Mouse (Mus musculus) midbrain, postnatal 0 days (tissue): ENCODE measurements at regions not wholly inside any gene's neighbourhood (a gene's known extent, or its start where the extent isn't known, plus 50 kb on each side); places are given as distances from the start of the nearest gene placed in this dataset.
A peak's percentile ranks its signal among the peaks of the same experiment; 100 is the strongest.

Source experiments
- ATAC-seq: fragments of 200-750 bp; cut with Nextera tagmentation; 2 replicates; pipeline ENCODE4 v1.8.0; 2017; ENCODE audit warnings: moderate number of reproducible peaks, mild to moderate bottlenecking, moderate TSS enrichment, moderate library complexity; ENCODE audit not compliant: low FRiP score
- DNase-seq: peaks from one replicate; pipeline ENCODE4 v3.0.0-alpha.2; 2015; ENCODE audit warnings: low spot score
- H3K27ac ChIP-seq: fragments of 300-500 bp; sonication (generic); 2 replicates; pipeline ENCODE4 v1.5.1; 2014; ENCODE audit warnings: low read depth, mild to moderate bottlenecking, low read length, mixed read lengths
- H3K27me3 ChIP-seq: fragments of 300-500 bp; sonication (generic); 2 replicates; pipeline ENCODE4 v1.6.1; 2014; ENCODE audit warnings: low read length, control low read depth, mixed read lengths; ENCODE audit not compliant: insufficient read depth
- H3K36me3 ChIP-seq: fragments of 300-500 bp; sonication (generic); 2 replicates; pipeline ENCODE4 v1.6.1; 2014; ENCODE audit warnings: low read length, control low read depth, mixed read lengths; ENCODE audit not compliant: insufficient read depth
- H3K4me1 ChIP-seq: fragments of 300-500 bp; sonication (generic); 2 replicates; pipeline ENCODE4 v1.6.1; 2014; ENCODE audit warnings: mild to moderate bottlenecking, control low read depth, antibody characterized with exemption, low read length, mixed read lengths; ENCODE audit not compliant: insufficient read depth
- H3K4me2 ChIP-seq: fragments of 300-500 bp; sonication (generic); 2 replicates; pipeline ENCODE4 v1.6.1; 2014; ENCODE audit warnings: low read depth, mild to moderate bottlenecking, low read length, mixed read lengths; ENCODE audit not compliant: poor library complexity, severe bottlenecking
- H3K4me3 ChIP-seq: fragments of 300-500 bp; sonication (generic); 2 replicates; pipeline ENCODE4 v1.5.1; 2014; ENCODE audit warnings: low read depth, mild to moderate bottlenecking, low read length, moderate library complexity
- H3K9ac ChIP-seq: fragments of 300-500 bp; sonication (generic); replicated peaks from 2 replicates; pipeline ENCODE4 v1.6.1; 2014; ENCODE audit warnings: mild to moderate bottlenecking, low read length, moderate library complexity, mixed read lengths; ENCODE audit not compliant: poor library complexity, severe bottlenecking
- H3K9me3 ChIP-seq: fragments of 300-500 bp; sonication (generic); 2 replicates; pipeline ENCODE4 v1.6.1; 2016; ENCODE audit warnings: low read length, control low read depth
- CTCF ChIP-seq: IDR thresholded peaks from 2 replicates; pipeline ENCODE4 v1.5.1; 2016; ENCODE audit warnings: antibody characterized with exemption, mild to moderate bottlenecking
- WGBS: fragments of 180-500 bp; shearing (Covaris S2); extraction: QIAGEN DNeasy Blood & Tissue Kit; methylation state at CpG from one replicate; pipeline ENCODE4 v1.1.7; 2014; 5-methylcytosine and 5-hydroxymethylcytosine counted together

GRCm38 (mm10) chr4:26101881-26102459, 244.7 kb downstream of the Manea start:
- Histone ChIP-seq H3K27me3 (no peaks in the 10 kb centered on the region), H3K9me3 (no peaks in the 10 kb centered on the region), H3K4me1 (no peaks in the 10 kb centered on the region), H3K4me2 (no peak overlapping the region), H3K27ac (no peak overlapping the region), H3K4me3 (no peak overlapping the region), H3K36me3 (no peaks in the 10 kb centered on the region), H3K9ac (no peak overlapping the region)
- DNase-seq = peak; percentile 20
- no peak for ATAC-seq
- no peak for TF ChIP-seq CTCF
- 61% methylated on average over 3 of the region's 3 CpGs for WGBS

GRCm38 (mm10) chr4:26070606-26071005, 270.6 kb upstream of the Fut9 start:
- DNase-seq (no peak), ATAC-seq (no peak)
- Histone ChIP-seq H3K4me3 (no peak overlapping the region), H3K36me3 (no peaks in the 10 kb centered on the region), H3K4me1 (no peaks in the 10 kb centered on the region), H3K4me2 (no peak overlapping the region), H3K27me3 (no peaks in the 10 kb centered on the region), H3K9ac (no peak overlapping the region), H3K27ac (no peak overlapping the region), H3K9me3 (no peaks in the 10 kb centered on the region)
- TF ChIP-seq CTCF = no peak

DNA sequence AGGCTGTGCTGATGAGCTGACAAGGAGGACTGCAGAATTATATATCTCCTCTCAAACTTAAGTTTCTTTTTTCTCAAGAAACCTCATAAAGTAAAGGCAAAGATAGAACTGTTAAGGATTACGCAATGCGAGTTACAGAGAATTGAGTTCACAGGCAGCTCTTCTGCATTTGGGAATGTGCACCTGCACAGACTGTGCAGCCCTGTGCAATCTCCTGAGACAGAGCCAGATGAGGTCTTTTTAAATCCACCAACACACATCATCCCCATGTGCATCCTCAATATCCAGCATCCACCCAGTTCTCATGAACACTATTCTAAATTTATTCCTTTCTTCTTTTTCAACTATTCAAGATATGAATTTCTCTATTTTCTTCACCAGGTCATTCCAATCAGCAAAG, 269.4 kb upstream of the Fut9 start:
- no peaks in the 10 kb centered on the region for H3K36me3 ChIP-seq
- no peak overlapping the region for H3K4me2 ChIP-seq
- no peaks in the 10 kb centered on the region for H3K9me3 ChIP-seq
- no peaks in the 10 kb centered on the region for H3K27me3 ChIP-seq
- no peak overlapping the region for H3K9ac ChIP-seq
- ATAC-seq (no peak), DNase-seq (no peak)
- 95% methylated on average over 2 of the region's 2 CpGs for WGBS
- no peak overlapping the region for H3K4me3 ChIP-seq
- no peak overlapping the region for H3K27ac ChIP-seq
- no peaks in the 10 kb centered on the region for H3K4me1 ChIP-seq
- no peak for TF ChIP-seq CTCF
